ENCODE assay signal across 13 mouse cellular contexts in genomic region chr15:31588989-31589640, GRCm38 (mm10). TPM values are rescaled to one million over a fixed set of nuclear protein-coding genes. Genes with fewer than 3 reads are reported as not detected.
A peak's percentile ranks its signal among the peaks of the same experiment; 100 is the strongest.
DNase-seq lines count a peak whose midpoint lies in the region; ATAC-seq and TF ChIP-seq lines count a peak whose summit lies in the region.
"Had no signal": no experiment of that assay in that cellular context is flagged by ENCODE, and none has a peak within 500 bp of the region (broad histone marks: within the 10 kb centered on the region; RNA-seq: fewer than 3 reads in every experiment).

No protein-coding gene starts in this region.

- H3K4me2 ChIP-seq in embryonic facial prominence, embryonic 14.5 days (ENCODE audit: low read depth, low read length), result no peak overlapping the region

- no peak for ATAC-seq in embryonic facial prominence, embryonic 14.5 days (ENCODE audit: low read depth)
- no peak for ATAC-seq in megakaryocyte progenitor cell, adult 5-6 weeks (replicated peaks; ENCODE audit: poor library complexity)

- H3K9ac ChIP-seq in embryonic facial prominence, embryonic 14.5 days (ENCODE audit: low read depth, low read length), result no peak overlapping the region
- H3K9ac ChIP-seq: liver, embryonic 14.5 days had no signal

- peak; percentile 36 for DNase-seq in embryonic facial prominence, embryonic 14.5 days (ENCODE audit: low spot score)
- DNase-seq in embryonic facial prominence, embryonic 10.5 days (ENCODE audit: low spot score), result no peak
- no peak for DNase-seq in layer of hippocampus, adult 2 months (ENCODE audit: low spot score in 2 of 2)
- DNase-seq in layer of hippocampus, adult 9-10 months (ENCODE audit: low spot score), result no peak
- peak; percentile 74 for DNase-seq in Muller cell, postnatal 12 days (ENCODE audit: inconsistent ontology term)
- DNase-seq in kidney, postnatal 36 days, result peak; percentile 30 to 43
- DNase-seq in ovary, postnatal 36 days (ENCODE audit: low spot score), result no peak
- DNase-seq: cerebellum, postnatal 14 days; right cerebral cortex, postnatal 4 days; thymus, postnatal 14 days had no signal

- 53% methylated on average over 8 of the region's 8 CpGs for WGBS in embryonic facial prominence, embryonic 14.5 days
- 72% methylated on average over 8 of the region's 8 CpGs for WGBS in embryonic facial prominence, embryonic 10.5 days

- no peaks in the 10 kb centered on the region for H3K4me1 ChIP-seq in embryonic facial prominence, embryonic 14.5 days (ENCODE audit: control insufficient read depth, insufficient read depth, low read length)
- no peaks in the 10 kb centered on the region for H3K4me1 ChIP-seq in embryonic facial prominence, embryonic 10.5 days

- H3K4me3 ChIP-seq in embryonic facial prominence, embryonic 14.5 days (ENCODE audit: low read depth, low read length), result no peak overlapping the region
- H3K4me3 ChIP-seq in embryonic facial prominence, embryonic 10.5 days, result no peak overlapping the region
- H3K4me3 ChIP-seq in layer of hippocampus, adult 2 months, result no peak overlapping the region

- H3K9me3 ChIP-seq in embryonic facial prominence, embryonic 14.5 days (ENCODE audit: control insufficient read depth, low read length), result no peaks in the 10 kb centered on the region
- no peaks in the 10 kb centered on the region for H3K9me3 ChIP-seq in embryonic facial prominence, embryonic 10.5 days

- H3K27me3 ChIP-seq in embryonic facial prominence, embryonic 14.5 days (replicated peaks; ENCODE audit: control insufficient read depth, insufficient read depth, low read length), result no peaks in the 10 kb centered on the region
- no peaks in the 10 kb centered on the region for H3K27me3 ChIP-seq in embryonic facial prominence, embryonic 10.5 days (replicated peaks; ENCODE audit: low read depth, poor library complexity, severe bottlenecking)

- H3K27ac ChIP-seq in embryonic facial prominence, embryonic 14.5 days (replicated peaks; ENCODE audit: low read depth, low read length), result peak overlapping the region; percentile 35; the same call in 1 of the 2 replicates
- no peak overlapping the region for H3K27ac ChIP-seq in embryonic facial prominence, embryonic 10.5 days (replicated peaks)
- H3K27ac ChIP-seq in layer of hippocampus, adult 2 months, result peak overlapping the region; percentile 77
- H3K27ac ChIP-seq: liver, embryonic 14.5 days; macrophage had no signal

- TF ChIP-seq CTCF in layer of hippocampus, adult 2 months (conservative IDR thresholded peaks at IDR 0.05), result no peak

- peaks cover 53% of the 10 kb centered on the region for H3K36me3 ChIP-seq in embryonic facial prominence, embryonic 14.5 days (ENCODE audit: control insufficient read depth, insufficient read depth, low read length)
- peaks cover 58% of the 10 kb centered on the region for H3K36me3 ChIP-seq in embryonic facial prominence, embryonic 10.5 days (replicated peaks)

RNA-seq across cellular contexts. Expression of gene Cct5, which starts 12.5 kb away (rescaled TPM):
- 494 and 532 TPM in 2 replicates for polyA plus RNA-seq in embryonic facial prominence, embryonic 14.5 days (2014; fragmentation: Nextera tagmentation; extraction: Ambion mirVana)
- 782 and 839 TPM in 2 replicates for polyA plus RNA-seq in embryonic facial prominence, embryonic 10.5 days (2016; fragmentation: Nextera tagmentation; extraction: Ambion mirVana)
- 100 to 1,000 TPM; 236 to 247 TPM for total RNA-seq in layer of hippocampus, adult 2 months (2021)
- total RNA-seq in megakaryocyte progenitor cell, adult 5-6 weeks (2015), result 536 and 576 TPM in 2 replicates
- total RNA-seq in megakaryocyte progenitor cell, adult 5-6 weeks (2017), result 522 and 555 TPM in 2 replicates

RNA-seq across cellular contexts. Expression of gene Fam173b, which starts 12.5 kb away (rescaled TPM):
- 11.7 and 16.2 TPM in 2 replicates for polyA plus RNA-seq in embryonic facial prominence, embryonic 14.5 days (2014; fragmentation: Nextera tagmentation; extraction: Ambion mirVana)
- polyA plus RNA-seq in embryonic facial prominence, embryonic 10.5 days (2016; fragmentation: Nextera tagmentation; extraction: Ambion mirVana), result 13.4 and 14.7 TPM in 2 replicates
- 10 to 100 TPM; 11.2 to 11.3 TPM for total RNA-seq in layer of hippocampus, adult 2 months (2021)
- total RNA-seq in megakaryocyte progenitor cell, adult 5-6 weeks (2015), result 8.4 and 10.7 TPM in 2 replicates
- 7.7 and 11.7 TPM in 2 replicates for total RNA-seq in megakaryocyte progenitor cell, adult 5-6 weeks (2017)

RNA-seq across cellular contexts. Expression of gene Cmbl, which starts 23.9 kb away (rescaled TPM):
- 6.9 and 11.2 TPM in 2 replicates for polyA plus RNA-seq in embryonic facial prominence, embryonic 14.5 days (2014; fragmentation: Nextera tagmentation; extraction: Ambion mirVana)
- polyA plus RNA-seq in embryonic facial prominence, embryonic 10.5 days (2016; fragmentation: Nextera tagmentation; extraction: Ambion mirVana), result 2.3 and 2.5 TPM in 2 replicates
- total RNA-seq in layer of hippocampus, adult 2 months (2021), result 10 to 100 TPM; 12.7 to 12.8 TPM
- not detected in 2 replicates for total RNA-seq in megakaryocyte progenitor cell, adult 5-6 weeks (2015)
- not detected in 2 replicates for total RNA-seq in megakaryocyte progenitor cell, adult 5-6 weeks (2017)

RNA-seq across cellular contexts. Expression of gene March6, which starts 58.3 kb away (rescaled TPM):
- polyA plus RNA-seq in embryonic facial prominence, embryonic 14.5 days (2014; fragmentation: Nextera tagmentation; extraction: Ambion mirVana), result 33.8 and 35.5 TPM in 2 replicates
- 38.9 and 39.8 TPM in 2 replicates for polyA plus RNA-seq in embryonic facial prominence, embryonic 10.5 days (2016; fragmentation: Nextera tagmentation; extraction: Ambion mirVana)
- total RNA-seq in layer of hippocampus, adult 2 months (2021), result 100 to 1,000 TPM; 186 to 194 TPM
- total RNA-seq in megakaryocyte progenitor cell, adult 5-6 weeks (2015), result 39.3 and 42.5 TPM in 2 replicates
- total RNA-seq in megakaryocyte progenitor cell, adult 5-6 weeks (2017), result 28.8 and 38.8 TPM in 2 replicates

Comparison
In these comparisons a context has a peak if more than half of its experiments do, and no peak if none do; other contexts are left out.
1. DNase-seq: peak in embryonic facial prominence, embryonic 14.5 days (single experiment), Muller cell, postnatal 12 days (single experiment) and kidney, postnatal 36 days (2 of 2); none in embryonic facial prominence, embryonic 10.5 days (single experiment), layer of hippocampus, adult 2 months (0 of 2), layer of hippocampus, adult 9-10 months (single experiment) and ovary, postnatal 36 days (single experiment).
2. RNA of gene Cmbl, which starts 23.9 kb away (total RNA-seq): 12.7 to 12.8 TPM in layer of hippocampus, adult 2 months; not detected in megakaryocyte progenitor cell, adult 5-6 weeks; every median in the first group is over 10 times any median in the second.